Mouse (Mus musculus) limb, embryonic 10.5 days (tissue): ENCODE data around the gene Mpnd. TPM values are rescaled to one million over a fixed set of nuclear protein-coding genes. Genes with fewer than 3 reads are reported as not detected.

Experiments used
- polyA plus RNA-seq: library from polyadenylated mRNA; unstranded; fragments of >200 nt; fragmentation: Nextera tagmentation; extraction: Ambion mirVana; gene quantifications from 2 replicates; pipeline ENCODE4 v1.2.1, GENCODE M21; 2016

Gene Mpnd
- polyA plus RNA-seq, 1 experiment from 2014 or later, result 130 TPM

Other genes starting within 250 kb of the Mpnd start
- 7.3 and 9.5 TPM in 2 replicates for gene Zfp119a, start 126.8 kb upstream of the Mpnd start, polyA plus RNA-seq
- gene Zfp959, start 113.6 kb upstream of the Mpnd start, polyA plus RNA-seq, result 13.2 and 15.5 TPM in 2 replicates
- 3.9 and 5.0 TPM in 2 replicates for gene Zfp119b, start 56.2 kb upstream of the Mpnd start, polyA plus RNA-seq
- gene Ebi3, start 53.1 kb upstream of the Mpnd start, polyA plus RNA-seq, result 0.90 and 1.1 TPM in 2 replicates
- gene Yju2, start 46.6 kb upstream of the Mpnd start, polyA plus RNA-seq, result 27.7 and 28.5 TPM in 2 replicates
- 23.6 and 39.7 TPM in 2 replicates for gene Shd, start 35.2 kb upstream of the Mpnd start, polyA plus RNA-seq
- 44.0 and 56.6 TPM in 2 replicates for gene Fsd1, start 19.2 kb upstream of the Mpnd start, polyA plus RNA-seq
- 6.4 and 7.3 TPM in 2 replicates for gene Stap2, start 127 bp upstream of the Mpnd start, polyA plus RNA-seq
- gene Sh3gl1, start 30.9 kb downstream of the Mpnd start, polyA plus RNA-seq, result 181 and 187 TPM in 2 replicates
- gene Chaf1a, start 34.7 kb downstream of the Mpnd start, polyA plus RNA-seq, result 54.7 and 60.2 TPM in 2 replicates
- 33.3 and 40.3 TPM in 2 replicates for gene Ubxn6, start 69.3 kb downstream of the Mpnd start, polyA plus RNA-seq
- gene Hdgfl2, start 73.9 kb downstream of the Mpnd start, polyA plus RNA-seq, result 205 and 213 TPM in 2 replicates
- gene Plin4, start 104.1 kb downstream of the Mpnd start, polyA plus RNA-seq, result 0.08 and 0.10 TPM in 2 replicates
- 0.21 and 0.36 TPM in 2 replicates for gene Plin5, start 111.9 kb downstream of the Mpnd start, polyA plus RNA-seq
- gene Lrg1, start 116.3 kb downstream of the Mpnd start, polyA plus RNA-seq, result 0.23 TPM in 1 of 2 replicates, not detected in the other
- 0.88 and 1.0 TPM in 2 replicates for gene Sema6b, start 134.6 kb downstream of the Mpnd start, polyA plus RNA-seq
- 6.1 and 10.6 TPM in 2 replicates for gene Tnfaip8l1, start 156.8 kb downstream of the Mpnd start, polyA plus RNA-seq
- gene Mydgf, start 178.2 kb downstream of the Mpnd start, polyA plus RNA-seq, result 78.0 and 80.7 TPM in 2 replicates
- 44.5 and 44.8 TPM in 2 replicates for gene Dpp9, start 213.2 kb downstream of the Mpnd start, polyA plus RNA-seq